Mouse (Mus musculus) limb, embryonic 11.5 days (tissue): ENCODE results near the gene Gatd1. TPM values are rescaled to one million over a fixed set of nuclear protein-coding genes. Genes with fewer than 3 reads are reported as not detected.

ENCODE experiments used
- ATAC-seq: fragments of 200-750 bp; cut with Nextera tagmentation; 2 replicates; pipeline ENCODE4 v1.8.0; 2017; ENCODE audit warnings: low read depth; ENCODE audit not compliant: insufficient number of reproducible peaks, low FRiP score, low TSS enrichment
- DNase-seq: peaks from one replicate; pipeline ENCODE4 v3.0.0-alpha.2; 2015; ENCODE audit warnings: low spot score
- H3K27ac ChIP-seq: fragments of 300-500 bp; sonication (generic); replicated peaks from 2 replicates; pipeline ENCODE4 v1.5.1; 2014; ENCODE audit warnings: low read depth, mild to moderate bottlenecking, low read length
- H3K27me3 ChIP-seq: fragments of 300-500 bp; sonication (generic); 2 replicates; pipeline ENCODE4 v1.6.1; 2014; ENCODE audit warnings: mild to moderate bottlenecking, low read length, mixed read lengths; ENCODE audit not compliant: control insufficient read depth, insufficient read depth
- H3K36me3 ChIP-seq: fragments of 300-500 bp; sonication (generic); 2 replicates; pipeline ENCODE4 v1.6.1; 2014; ENCODE audit warnings: mild to moderate bottlenecking, low read length, moderate library complexity, mixed read lengths; ENCODE audit not compliant: control insufficient read depth, insufficient read depth
- H3K4me1 ChIP-seq: fragments of 300-500 bp; sonication (generic); 2 replicates; pipeline ENCODE4 v1.6.1; 2014; ENCODE audit warnings: low read length, mixed read lengths; ENCODE audit not compliant: control insufficient read depth, insufficient read depth
- H3K4me2 ChIP-seq: fragments of 300-500 bp; sonication (generic); 2 replicates; pipeline ENCODE4 v1.6.1; 2014; ENCODE audit warnings: low read depth, mild to moderate bottlenecking, moderate library complexity; ENCODE audit not compliant: severe bottlenecking
- H3K4me3 ChIP-seq: fragments of 300-500 bp; sonication (generic); 2 replicates; pipeline ENCODE4 v1.5.1; 2014; ENCODE audit warnings: low read depth, low read length
- H3K9ac ChIP-seq: fragments of 300-500 bp; sonication (generic); 2 replicates; pipeline ENCODE4 v1.6.1; 2014; ENCODE audit warnings: mild to moderate bottlenecking, low read length
- H3K9me3 ChIP-seq: fragments of 300-500 bp; sonication (generic); 2 replicates; pipeline ENCODE4 v1.6.1; 2016; ENCODE audit warnings: low read length; ENCODE audit not compliant: control insufficient read depth
- WGBS: fragments of 180-500 bp; shearing (Covaris S2); extraction: QIAGEN DNeasy Blood & Tissue Kit; methylation state at CpG from one replicate; pipeline ENCODE4 v1.1.7; 2014; 5-methylcytosine and 5-hydroxymethylcytosine counted together
- polyA plus RNA-seq: library from polyadenylated mRNA; unstranded; fragments of >200 nt; fragmentation: Nextera tagmentation; extraction: Ambion mirVana; gene quantifications from 2 replicates; pipeline ENCODE4 v1.2.1, GENCODE M21; 2014

Gene Gatd1
- polyA plus RNA-seq, 1 experiment from 2014 or later: 52.2 TPM

- peaks cover 11% of the 10 kb centered on the region; the same call in 1 of the 2 replicates for H3K27me3 ChIP-seq
- ATAC-seq (no peak), DNase-seq (no peak)
- H3K4me2 ChIP-seq: no peak overlapping the region
- H3K27ac ChIP-seq: no peak overlapping the region
- H3K9ac ChIP-seq: no peak overlapping the region
- H3K36me3 ChIP-seq: no peaks in the 10 kb centered on the region
- H3K4me1 ChIP-seq: no peaks in the 10 kb centered on the region
- H3K4me3 ChIP-seq: no peak overlapping the region
- WGBS: 52% methylated on average over 2 of the region's 2 CpGs
- no peaks in the 10 kb centered on the region for H3K9me3 ChIP-seq
These were observed 50.2 kb downstream of the Gatd1 start for GRCm38 (mm10) chr7:141363752-141364125.

DNA sequence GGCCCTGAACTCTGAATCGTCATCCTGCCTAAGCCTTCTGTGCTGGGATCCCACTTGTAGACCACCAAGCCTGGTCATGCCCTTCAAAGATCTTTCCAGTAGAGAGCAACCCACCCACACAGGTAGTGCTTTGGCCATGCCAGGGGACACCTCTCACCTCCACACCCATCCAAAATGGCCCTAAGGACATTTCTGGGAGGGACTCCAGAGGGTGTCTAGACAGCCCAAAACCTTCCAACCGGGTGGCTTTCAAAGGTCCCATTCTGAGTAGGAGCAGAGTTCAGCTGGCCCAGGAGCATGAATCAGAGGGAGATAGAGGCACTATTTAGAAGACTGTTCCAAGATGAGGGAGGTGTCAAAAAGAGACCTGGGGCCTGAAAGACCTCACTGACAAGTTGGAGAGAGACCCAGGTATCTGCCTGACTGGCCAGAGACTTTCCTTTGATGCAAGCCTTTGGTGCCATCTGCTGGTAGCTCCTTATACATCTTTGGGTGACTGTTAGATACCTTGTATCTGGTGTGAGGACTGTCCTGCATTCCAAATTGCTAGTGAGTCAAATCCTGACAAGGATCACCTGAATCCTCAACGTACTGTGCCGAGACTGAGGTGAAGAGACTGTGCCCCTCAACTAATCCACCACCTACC is 50.7 kb downstream of the Gatd1 start:
- Histone ChIP-seq H3K36me3 (no peaks in the 10 kb centered on the region), H3K9ac (no peak overlapping the region), H3K27me3 (peaks cover 11% of the 10 kb centered on the region; the same call in 1 of the 2 replicates), H3K4me1 (no peaks in the 10 kb centered on the region), H3K4me3 (no peak overlapping the region), H3K27ac (no peak overlapping the region), H3K4me2 (no peak overlapping the region), H3K9me3 (no peaks in the 10 kb centered on the region)
- 63% methylated on average over 4 of the region's 4 CpGs for WGBS
- DNase-seq (peak; percentile 74), ATAC-seq (no peak)

DNA sequence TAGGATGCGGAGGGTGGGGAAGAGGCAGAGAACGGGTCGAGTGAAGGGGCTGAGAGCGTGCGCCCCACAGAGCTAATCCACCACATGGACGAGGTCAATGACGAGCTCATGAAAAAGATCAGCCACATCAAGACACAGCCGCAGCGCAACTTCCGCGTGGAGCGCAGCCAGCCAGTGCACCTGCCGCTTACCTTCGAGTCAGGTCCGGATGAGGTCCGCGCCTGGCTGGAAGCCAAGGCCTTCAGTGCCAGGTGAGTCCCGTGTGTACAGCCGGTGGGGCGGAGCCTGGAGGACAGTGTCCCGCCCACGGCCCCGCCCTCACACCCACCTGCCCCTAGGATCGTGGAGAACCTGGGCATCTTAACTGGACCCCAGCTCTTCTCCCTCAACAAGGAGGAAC is 52.4 kb downstream of the Gatd1 start:
- no peak overlapping the region for H3K4me3 ChIP-seq
- no peaks in the 10 kb centered on the region for H3K9me3 ChIP-seq
- H3K4me2 ChIP-seq: 0 out of 2 replicates have a peak overlapping the region, but pooled peaks have one; percentile 7
- no peak overlapping the region for H3K27ac ChIP-seq
- WGBS: 15% methylated on average over 24 of the region's 24 CpGs
- no peak overlapping the region for H3K9ac ChIP-seq
- no peaks in the 10 kb centered on the region for H3K4me1 ChIP-seq
- peaks cover 11% of the 10 kb centered on the region; the same call in 1 of the 2 replicates for H3K27me3 ChIP-seq
- ATAC-seq (no peak), DNase-seq (no peak)
- no peaks in the 10 kb centered on the region for H3K36me3 ChIP-seq

Other genes starting within 250 kb of the Gatd1 start
- gene Rnh1, start 241.3 kb downstream of the Gatd1 start, polyA plus RNA-seq: 82.9 and 88.3 TPM in 2 replicates
- gene Hras, start 220.1 kb downstream of the Gatd1 start, polyA plus RNA-seq: 98.7 and 99.1 TPM in 2 replicates
- gene Lrrc56, start 220.0 kb downstream of the Gatd1 start, polyA plus RNA-seq: 11.7 and 12.5 TPM in 2 replicates
- gene Lmntd2, start 200.1 kb downstream of the Gatd1 start, polyA plus RNA-seq: 3.8 and 5.1 TPM in 2 replicates
- 32.5 and 38.8 TPM in 2 replicates for gene Rassf7, start 198.3 kb downstream of the Gatd1 start, polyA plus RNA-seq
- gene Phrf1, start 185.4 kb downstream of the Gatd1 start, polyA plus RNA-seq: 83.4 and 93.5 TPM in 2 replicates
- 0.59 and 0.79 TPM in 2 replicates for gene Irf7, start 147.7 kb downstream of the Gatd1 start, polyA plus RNA-seq
- gene Cdhr5, start 137.3 kb downstream of the Gatd1 start, polyA plus RNA-seq: 0.20 TPM in 1 of 2 replicates, not detected in the other
- 10.2 TPM in 2 replicates for gene Sct, start 135.0 kb downstream of the Gatd1 start, polyA plus RNA-seq
- gene Drd4, start 122.1 kb downstream of the Gatd1 start, polyA plus RNA-seq: 0.45 and 0.47 TPM in 2 replicates
- 59.3 and 64.6 TPM in 2 replicates for gene Deaf1, start 86.4 kb downstream of the Gatd1 start, polyA plus RNA-seq
- 29.5 and 30.2 TPM in 2 replicates for gene Tmem80, start 86.4 kb downstream of the Gatd1 start, polyA plus RNA-seq
- gene Eps8l2, start 75.3 kb downstream of the Gatd1 start, polyA plus RNA-seq: 2.6 and 2.8 TPM in 2 replicates
- 306 and 317 TPM in 2 replicates for gene Taldo1, start 21.9 kb downstream of the Gatd1 start, polyA plus RNA-seq
- gene Cend1, start 15.4 kb upstream of the Gatd1 start, polyA plus RNA-seq: 2.7 and 3.2 TPM in 2 replicates
- 34.8 and 37.1 TPM in 2 replicates for gene Slc25a22, start 23.8 kb upstream of the Gatd1 start, polyA plus RNA-seq
- gene Pidd1, start 29.9 kb upstream of the Gatd1 start, polyA plus RNA-seq: 15.7 and 18.3 TPM in 2 replicates
- gene Rplp2, start 33.2 kb upstream of the Gatd1 start, polyA plus RNA-seq: 1,271 and 1,319 TPM in 2 replicates
- 11.3 and 12.5 TPM in 2 replicates for gene Pnpla2, start 41.1 kb upstream of the Gatd1 start, polyA plus RNA-seq
- gene Cracr2b, start 47.0 kb upstream of the Gatd1 start, polyA plus RNA-seq: 5.3 and 6.8 TPM in 2 replicates
- 27.2 and 35.7 TPM in 2 replicates for gene Cd151, start 53.3 kb upstream of the Gatd1 start, polyA plus RNA-seq
- 70.9 and 73.3 TPM in 2 replicates for gene Polr2l, start 61.0 kb upstream of the Gatd1 start, polyA plus RNA-seq
- 21.2 and 22.3 TPM in 2 replicates for gene Tspan4, start 61.1 kb upstream of the Gatd1 start, polyA plus RNA-seq
- gene Chid1, start 125.7 kb upstream of the Gatd1 start, polyA plus RNA-seq: 24.6 and 27.4 TPM in 2 replicates
- gene Ap2a2, start 148.0 kb upstream of the Gatd1 start, polyA plus RNA-seq: 70.3 and 76.9 TPM in 2 replicates
- gene Muc6, start 241.2 kb upstream of the Gatd1 start, polyA plus RNA-seq: 0.17 and 0.23 TPM in 2 replicates